Comparison of ENCODE assay signal across 9 mouse cellular contexts in the genomic region with DNA sequence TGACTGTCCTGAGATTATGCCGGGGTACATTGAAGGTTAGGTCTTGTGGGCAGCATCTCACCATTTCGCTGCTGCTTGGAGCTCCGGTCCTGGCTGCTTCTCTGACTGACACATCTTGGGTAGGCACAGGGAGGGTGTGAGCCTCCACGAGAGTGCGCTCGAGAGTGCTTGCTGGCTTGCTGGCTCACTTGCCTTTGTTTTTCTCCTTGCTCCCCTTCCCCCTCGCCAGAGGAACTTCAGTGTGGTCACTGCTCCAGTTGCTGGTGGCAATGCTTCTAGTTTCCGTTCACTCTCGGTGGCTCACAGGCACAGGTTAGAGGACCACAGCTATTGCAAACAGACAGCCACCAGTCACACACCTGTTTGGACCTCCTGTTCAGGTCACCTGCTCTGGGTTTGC. TPM values are rescaled to one million over a fixed set of nuclear protein-coding genes. Genes with fewer than 3 reads are reported as not detected.
A peak's percentile ranks its signal among the peaks of the same experiment; 100 is the strongest.
DNase-seq lines count a peak whose midpoint lies in the region; ATAC-seq and TF ChIP-seq lines count a peak whose summit lies in the region.
"Had no signal": no experiment of that assay in that cellular context is flagged by ENCODE, and none has a peak within 500 bp of the region (broad histone marks: within the 10 kb centered on the region; RNA-seq: fewer than 3 reads in every experiment).

No protein-coding gene starts in this region.

- WGBS in kidney, adult 2 months: 57% methylated on average over 9 of the region's 9 CpGs

- no peaks in the 10 kb centered on the region for H3K36me3 ChIP-seq in kidney, adult 2 months (ENCODE audit: control insufficient read depth, insufficient read depth, low read length)

- intact Hi-C loops in left cerebral cortex, postnatal 14 days (cut with DNase I): no loop called here

- peaks cover 5% of the 10 kb centered on the region; the same call in 1 of the 2 replicates for H3K4me1 ChIP-seq in kidney, adult 2 months (ENCODE audit: control insufficient read depth, insufficient read depth, low read length)

- no peak for TF ChIP-seq POLR2A in kidney, adult 2 months (IDR thresholded peaks at IDR 0.05; ENCODE audit: low read depth, low read length)

- TF ChIP-seq CTCF in kidney, adult 2 months (conservative IDR thresholded peaks at IDR 0.05; ENCODE audit: insufficient read depth, insufficient read length, low read depth, low read length): peak; percentile 29; the same call in 1 of the 2 replicates

- H3K4me3 ChIP-seq in kidney, adult 2 months (ENCODE audit: insufficient read depth, low read depth, low read length): no peak overlapping the region

- peak; percentile 24 to 31; a peak in 3 of 4 replicates for ATAC-seq in hematopoietic stem cell, adult 5-6 weeks (replicated peaks in 1 of 2; ENCODE audit: insufficient read depth in 1 of 2, low FRiP score in 2 of 2, low TSS enrichment in 1 of 2, low read depth in 1 of 2, poor library complexity in 2 of 2, severe bottlenecking in 2 of 2)

- DNase-seq in kidney, adult 2 months: peak; percentile 4
- no peak for DNase-seq in kidney, adult 9 months
- DNase-seq in cerebellum, postnatal 25 days: peak; percentile 74 to 82
- peak; percentile 87 to 96 for DNase-seq in left cerebral cortex, postnatal 14 days (ENCODE audit: low spot score in 2 of 2)
- peak; percentile 58 for DNase-seq in retina, embryonic 14.5 days (ENCODE audit: low spot score)
- no peak for DNase-seq in adrenal gland, postnatal 4 days (ENCODE audit: low spot score in 2 of 2)
- no peak for DNase-seq in natural killer cell, adult 2 months (ENCODE audit: low spot score in 2 of 2)

- H3K27me3 ChIP-seq in kidney, adult 2 months (replicated peaks; ENCODE audit: control insufficient read depth, insufficient read depth, low read length): no peaks in the 10 kb centered on the region

- no peak overlapping the region for H3K27ac ChIP-seq in kidney, adult 2 months (ENCODE audit: insufficient read depth, low read depth, low read length)
- H3K27ac ChIP-seq: macrophage had no signal

RNA-seq across cellular contexts. Expression of gene Pisd, which starts 43.3 kb away (rescaled TPM):
- 54.8 and 60.4 TPM in 2 replicates for polyA plus RNA-seq in kidney, adult 2 months (2012; rRNA removed)
- total RNA-seq in hematopoietic stem cell, adult 5-6 weeks (2017): 19.7 and 35.3 TPM in 2 replicates
- total RNA-seq in left cerebral cortex, postnatal 14 days (2021): 10 to 100 TPM; 53.4 to 63.7 TPM
- total RNA-seq in adrenal gland, postnatal 4 days (2021): 10 to 100 TPM; 61.1 to 64.6 TPM

Comparison
In these comparisons a context has a peak if more than half of its experiments do, and no peak if none do; other contexts are left out.
1. DNase-seq: peak in kidney, adult 2 months (single experiment), cerebellum, postnatal 25 days (2 of 2), left cerebral cortex, postnatal 14 days (2 of 2) and retina, embryonic 14.5 days (single experiment); none in kidney, adult 9 months (single experiment), adrenal gland, postnatal 4 days (0 of 2) and natural killer cell, adult 2 months (0 of 2).